9 mouse cellular contexts compared by ENCODE assay signal in the genomic region with DNA sequence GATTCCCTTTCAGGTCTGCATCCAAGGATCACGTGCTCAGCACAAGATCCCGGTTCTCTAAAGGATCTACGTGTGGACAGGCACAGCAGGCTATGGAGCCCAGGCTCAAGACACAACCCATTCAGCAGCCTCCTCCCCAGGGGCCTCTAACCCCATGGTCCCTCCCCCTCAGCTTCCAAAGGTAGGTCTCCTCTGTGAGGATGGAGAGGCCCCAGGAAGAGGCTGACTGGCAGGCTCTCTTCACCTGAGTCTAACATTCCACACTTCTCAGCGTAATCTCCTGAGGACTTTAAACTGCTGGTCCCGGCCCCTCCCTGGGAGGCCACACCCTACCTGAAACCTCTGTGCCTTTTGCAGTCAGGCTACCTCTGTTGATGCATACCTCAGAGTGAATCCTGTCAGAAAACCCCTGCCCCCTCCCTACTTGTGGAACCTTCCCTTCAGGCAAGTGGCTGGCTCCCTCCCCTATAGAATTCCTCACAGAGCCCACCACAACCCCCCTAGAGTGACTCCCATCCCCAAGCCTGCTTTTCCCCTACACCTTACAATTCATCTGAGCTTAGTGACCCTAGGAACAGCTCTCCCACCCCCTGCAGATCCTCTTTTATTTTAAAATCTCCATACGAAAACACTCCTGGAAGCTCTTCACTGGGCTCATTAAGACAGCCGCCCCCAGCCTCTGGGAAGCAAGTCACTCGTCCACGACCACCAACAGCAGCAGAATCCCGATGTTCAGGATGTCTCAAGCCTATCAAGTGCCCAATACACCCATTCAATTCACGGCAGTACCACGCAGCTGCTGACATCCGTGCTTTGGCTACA. TPM values are rescaled to one million over a fixed set of nuclear protein-coding genes. Genes with fewer than 3 reads are reported as not detected.
DNase-seq lines count a peak whose midpoint lies in the region; ATAC-seq and TF ChIP-seq lines count a peak whose summit lies in the region.
"Had no signal": no experiment of that assay in that cellular context is flagged by ENCODE, and none has a peak within 500 bp of the region (broad histone marks: within the 10 kb centered on the region; RNA-seq: fewer than 3 reads in every experiment).

No protein-coding gene starts in this region.

- no peak for DNase-seq in heart, adult 11 months
- no peak for DNase-seq in neural tube, embryonic 11.5 days (ENCODE audit: low spot score)
- DNase-seq in neural tube, embryonic 10.5 days (ENCODE audit: extremely low spot score, low spot score): no peak
- peak; percentile 63 for DNase-seq in intestine, embryonic 14.5 days (ENCODE audit: low spot score)
- no peak for DNase-seq in layer of hippocampus, adult 2 months (ENCODE audit: low spot score in 2 of 2)
- DNase-seq in cerebellum, adult 11 months: no peak

- no peak for ATAC-seq in heart, embryonic 16.5 days (replicated peaks; ENCODE audit: extremely low read depth, insufficient read depth, low FRiP score)
- ATAC-seq in neural tube, embryonic 11.5 days (ENCODE audit: insufficient read depth, low FRiP score, low TSS enrichment): no peak
- ATAC-seq in intestine, embryonic 14.5 days (replicated peaks; ENCODE audit: low FRiP score, low TSS enrichment, low read depth): peak; percentile 60
- no peak for ATAC-seq in erythroid progenitor cell, adult 5-6 weeks (replicated peaks; ENCODE audit: low FRiP score, poor library complexity, severe bottlenecking)

- no peak for TF ChIP-seq CTCF in layer of hippocampus, adult 2 months (conservative IDR thresholded peaks at IDR 0.05)

- H3K27ac ChIP-seq in heart, embryonic 16.5 days (ENCODE audit: low read length): no peak overlapping the region
- no peak overlapping the region for H3K27ac ChIP-seq in neural tube, embryonic 11.5 days (ENCODE audit: low read depth, low read length)
- peak overlapping the region; percentile 29 for H3K27ac ChIP-seq in intestine, embryonic 14.5 days (ENCODE audit: low read depth)
- H3K27ac ChIP-seq in layer of hippocampus, adult 2 months: no peak overlapping the region

- no peak overlapping the region for H3K4me3 ChIP-seq in heart, embryonic 16.5 days (ENCODE audit: low read length)
- H3K4me3 ChIP-seq in neural tube, embryonic 11.5 days (ENCODE audit: low read depth, low read length): no peak overlapping the region
- H3K4me3 ChIP-seq in intestine, embryonic 14.5 days (ENCODE audit: low read depth, low read length): 0 out of 2 replicates have a peak overlapping the region, but pooled peaks have one; percentile 4
- H3K4me3 ChIP-seq in layer of hippocampus, adult 2 months: no peak overlapping the region
- H3K4me3 ChIP-seq: myocyte had no signal

- peaks cover 8% of the 10 kb centered on the region for H3K4me1 ChIP-seq in heart, embryonic 16.5 days (ENCODE audit: control insufficient read depth, insufficient read depth, low read length)
- H3K4me1 ChIP-seq in neural tube, embryonic 11.5 days (ENCODE audit: control insufficient read depth, insufficient read depth, low read length): peaks cover 11% of the 10 kb centered on the region; the same call in 1 of the 2 replicates
- H3K4me1 ChIP-seq in intestine, embryonic 14.5 days (replicated peaks; ENCODE audit: control insufficient read depth, insufficient read depth, low read length): peaks cover 7% of the 10 kb centered on the region; the same call in 1 of the 2 replicates

- 0 out of 2 replicates have a peak, but pooled peaks cover 4% of the 10 kb centered on the region for H3K27me3 ChIP-seq in heart, embryonic 16.5 days (ENCODE audit: control insufficient read depth, insufficient read depth, low read length)
- H3K27me3 ChIP-seq in neural tube, embryonic 11.5 days (ENCODE audit: control insufficient read depth, insufficient read depth, low read length): peaks cover 9% of the 10 kb centered on the region; the same call in 1 of the 2 replicates
- peaks cover 26% of the 10 kb centered on the region for H3K27me3 ChIP-seq in intestine, embryonic 14.5 days (replicated peaks; ENCODE audit: control insufficient read depth, insufficient read depth, low read length)

- H3K9me3 ChIP-seq in heart, embryonic 16.5 days (replicated peaks; ENCODE audit: control insufficient read depth, low read length): no peaks in the 10 kb centered on the region
- no peaks in the 10 kb centered on the region for H3K9me3 ChIP-seq in neural tube, embryonic 11.5 days (ENCODE audit: control insufficient read depth, low read length)
- H3K9me3 ChIP-seq in intestine, embryonic 14.5 days (ENCODE audit: control insufficient read depth, low read length): no peaks in the 10 kb centered on the region

- H3K4me2 ChIP-seq in heart, embryonic 16.5 days (ENCODE audit: low read depth, low read length): peak overlapping the region; percentile 47; the same call in 1 of the 2 replicates
- peak overlapping the region; percentile 9; the same call in 1 of the 2 replicates for H3K4me2 ChIP-seq in neural tube, embryonic 11.5 days (ENCODE audit: low read depth)
- peak overlapping the region; percentile 23 for H3K4me2 ChIP-seq in intestine, embryonic 14.5 days (ENCODE audit: low read length)

- WGBS in heart, embryonic 16.5 days: 34% methylated on average over 13 of the region's 13 CpGs
- WGBS in neural tube, embryonic 11.5 days: 15% methylated on average over 13 of the region's 13 CpGs
- 21% methylated on average over 13 of the region's 13 CpGs for WGBS in intestine, embryonic 14.5 days

- no peaks in the 10 kb centered on the region for H3K36me3 ChIP-seq in heart, embryonic 16.5 days (ENCODE audit: control insufficient read depth, insufficient read depth)
- no peaks in the 10 kb centered on the region for H3K36me3 ChIP-seq in neural tube, embryonic 11.5 days (ENCODE audit: control insufficient read depth, insufficient read depth, low read length)
- no peaks in the 10 kb centered on the region for H3K36me3 ChIP-seq in intestine, embryonic 14.5 days (ENCODE audit: control insufficient read depth, insufficient read depth, low read length)

- no peak overlapping the region for H3K9ac ChIP-seq in heart, embryonic 16.5 days (ENCODE audit: low read length)
- H3K9ac ChIP-seq in neural tube, embryonic 11.5 days (ENCODE audit: low read length): no peak overlapping the region
- no peak overlapping the region for H3K9ac ChIP-seq in intestine, embryonic 14.5 days (ENCODE audit: low read length)

RNA-seq across cellular contexts. Expression of a gene that starts 3.4 kb away (rescaled TPM):
- polyA plus RNA-seq in heart, embryonic 16.5 days (2015; fragmentation: Nextera tagmentation; extraction: Ambion mirVana): 16.9 and 21.4 TPM in 2 replicates
- 10.8 and 11.0 TPM in 2 replicates for polyA plus RNA-seq in neural tube, embryonic 11.5 days (2014; fragmentation: Nextera tagmentation; extraction: Ambion mirVana)
- polyA plus RNA-seq in intestine, embryonic 14.5 days (2014; fragmentation: Nextera tagmentation; extraction: Ambion mirVana): 38.9 and 41.1 TPM in 2 replicates
- total RNA-seq in layer of hippocampus, adult 2 months (2021): 10 to 100 TPM; 16.8 to 18.9 TPM
- not detected in 2 replicates for total RNA-seq in erythroid progenitor cell, adult 5-6 weeks (2015; ENCODE audit: low replicate concordance)
- total RNA-seq in erythroid progenitor cell, adult 5-6 weeks (2017; ENCODE audit: low replicate concordance): not detected in 2 replicates
